Mouse (Mus musculus): Measurements from ENCODE around the gene Micall1.
A peak's percentile ranks its signal among the peaks of the same experiment; 100 is the strongest.

Gene Micall1

GRCm38 (mm10) chr15:79097135-79097534, 11.6 kb upstream of the Micall1 start:
- DNase-seq (ENCODE audit: low read depth) = no peak

GRCm38 (mm10) chr15:79097611-79098025, 11.1 kb upstream of the Micall1 start:
- DNase-seq (ENCODE audit: low read depth) = no peak

- DNase-seq (ENCODE audit: low read depth) = no peak
These were observed 10.5 kb upstream of the Micall1 start for GRCm38 (mm10) chr15:79098220-79098619.

GRCm38 (mm10) chr15:79098868-79099267, 9.8 kb upstream of the Micall1 start:
- DNase-seq (ENCODE audit: low read depth) = no peak

GRCm38 (mm10) chr15:79099456-79099855, 9.2 kb upstream of the Micall1 start:
- no peak for DNase-seq (ENCODE audit: low read depth)

GRCm38 (mm10) chr15:79100391-79100790, 8.3 kb upstream of the Micall1 start:
- no peak for DNase-seq (ENCODE audit: low read depth)

- no peak for DNase-seq (ENCODE audit: low read depth)
These were observed 7.2 kb upstream of the Micall1 start for GRCm38 (mm10) chr15:79101531-79101930.

- no peak for DNase-seq (ENCODE audit: low read depth)
These were observed 5.4 kb upstream of the Micall1 start for GRCm38 (mm10) chr15:79103264-79103663.

GRCm38 (mm10) chr15:79105804-79106203, 2.9 kb upstream of the Micall1 start:
- peak; percentile 63 for DNase-seq (ENCODE audit: low read depth)

- no peak for DNase-seq (ENCODE audit: low read depth)
These were observed 732 bp upstream of the Micall1 start for GRCm38 (mm10) chr15:79107966-79108365.

- DNase-seq (ENCODE audit: low read depth) = no peak
These were observed 730 bp downstream of the Micall1 start for GRCm38 (mm10) chr15:79109321-79109934.

GRCm38 (mm10) chr15:79110031-79110430, 1.3 kb downstream of the Micall1 start:
- DNase-seq (ENCODE audit: low read depth) = no peak

GRCm38 (mm10) chr15:79110528-79110927, 1.8 kb downstream of the Micall1 start:
- DNase-seq (ENCODE audit: low read depth) = no peak

GRCm38 (mm10) chr15:79111774-79112173, 3.1 kb downstream of the Micall1 start:
- DNase-seq (ENCODE audit: low read depth) = no peak

GRCm38 (mm10) chr15:79115276-79115675, 6.6 kb downstream of the Micall1 start:
- no peak for DNase-seq (ENCODE audit: low read depth)

GRCm38 (mm10) chr15:79119491-79119890, 10.8 kb downstream of the Micall1 start:
- no peak for DNase-seq (ENCODE audit: low read depth)

- DNase-seq (ENCODE audit: low read depth) = no peak
These were observed 13.4 kb downstream of the Micall1 start for GRCm38 (mm10) chr15:79122119-79122518.

GRCm38 (mm10) chr15:79122546-79122945, 13.8 kb downstream of the Micall1 start:
- DNase-seq (ENCODE audit: low read depth) = no peak

GRCm38 (mm10) chr15:79123751-79124150, 15.1 kb downstream of the Micall1 start:
- DNase-seq (ENCODE audit: low read depth) = no peak

- no peak for DNase-seq (ENCODE audit: low read depth)
These were observed 15.7 kb downstream of the Micall1 start for GRCm38 (mm10) chr15:79124331-79124875.

GRCm38 (mm10) chr15:79126217-79126932, 17.7 kb downstream of the Micall1 start:
- no peak for DNase-seq (ENCODE audit: low read depth)

GRCm38 (mm10) chr15:79127101-79127500, 18.4 kb downstream of the Micall1 start:
- no peak for DNase-seq (ENCODE audit: low read depth)

- DNase-seq (ENCODE audit: low read depth) = no peak
These were observed 19.5 kb downstream of the Micall1 start for GRCm38 (mm10) chr15:79128208-79128607.

Measured in c-Kit-positive CD71-positive TER-119-negative erythroid progenitor cells, embryonic 14.5 days (primary cell).